Mouse (Mus musculus): ENCODE measurements at regions not wholly inside any gene's neighbourhood (a gene's known extent, or its start where the extent isn't known, plus 50 kb on each side); places are given as distances from the start of the nearest gene placed in this dataset.

- DNase-seq (ENCODE audit: low spot score in 2 of 2): peak; percentile 5 to 8
These were observed 70.7 kb upstream of the Cask start for GRCm38 (mm10) chrX:13921867-13922266.

GRCm38 (mm10) chrX:13918659-13919058 lies 67.5 kb upstream of the Cask start:
- DNase-seq (ENCODE audit: low spot score in 2 of 2): no peak

Measured in frontal cortex, postnatal 36 days (tissue).